Mouse (Mus musculus) CH12.LX (cell line): ENCODE measurements around the gene Tmem255b. TPM values are rescaled to one million over a fixed set of nuclear protein-coding genes. Genes with fewer than 3 reads are reported as not detected.
A peak's percentile ranks its signal among the peaks of the same experiment; 100 is the strongest.

Experiments used
- DNase-seq: peaks from one replicate; pipeline ENCODE4 v3.0.0-alpha.2; 2013; ENCODE audit errors: extremely low read depth
- H3K27ac ChIP-seq: 2 replicates; pipeline ENCODE4 v1.5.1; 2012; ENCODE audit warnings: low read depth, mild to moderate bottlenecking, control low read depth, moderate library complexity; ENCODE audit not compliant: insufficient read depth
- H3K27me3 ChIP-seq: replicated peaks from 2 replicates; pipeline ENCODE3; 2012; ENCODE audit warnings: inconsistent platforms
- H3K36me3 ChIP-seq, 2 experiments: replicated peaks in 1 of 2; 2 replicates each; pipeline versions ENCODE3 to v1.6.1; 2012; ENCODE audit warnings: inconsistent platforms in 1 of 2, low read length in 1 of 2, mild to moderate bottlenecking in 1 of 2, mixed read lengths in 1 of 2, moderate library complexity in 1 of 2; ENCODE audit not compliant: control insufficient read depth in 1 of 2, insufficient read depth in 1 of 2
- H3K4me1 ChIP-seq, 2 experiments: 2 replicates each; pipeline ENCODE4 v1.6.1; 2012; ENCODE audit warnings: inconsistent platforms in 1 of 2, moderate library complexity in 1 of 2; ENCODE audit not compliant: insufficient read depth in 2 of 2, control insufficient read depth in 1 of 2
- H3K4me2 ChIP-seq: 2 replicates; pipeline ENCODE4 v1.6.1; 2012; ENCODE audit warnings: low read depth, mild to moderate bottlenecking, control low read depth; ENCODE audit not compliant: poor library complexity, insufficient read depth, severe bottlenecking
- H3K4me3 ChIP-seq, 3 experiments: fragments of 150-350 bp in 1 of 3; sonication (generic) in 1 of 3; replicated peaks in 1 of 3; 2 replicates each; pipeline versions ENCODE3 to v1.5.1; 2011 to 2012; ENCODE audit warnings: low read depth in 2 of 3, low read length in 2 of 3, mild to moderate bottlenecking in 2 of 3, moderate library complexity in 2 of 3, control low read depth in 1 of 3, improper control_type of control experiment in 1 of 3, inconsistent platforms in 1 of 3, mixed read lengths in 1 of 3; ENCODE audit not compliant: poor library complexity in 1 of 3
- H3K79me2 ChIP-seq: replicated peaks from 2 replicates; pipeline ENCODE4 v1.6.1; 2012; ENCODE audit warnings: mild to moderate bottlenecking, moderate library complexity; ENCODE audit not compliant: control insufficient read depth, poor library complexity, insufficient read depth, severe bottlenecking; ENCODE audit errors: extremely low read depth
- H3K9ac ChIP-seq: 2 replicates; pipeline ENCODE4 v1.6.1; 2012; ENCODE audit warnings: low read depth, mild to moderate bottlenecking, control low read depth, moderate library complexity; ENCODE audit not compliant: insufficient read depth
- H3K9me3 ChIP-seq: replicated peaks from 2 replicates; pipeline ENCODE3; 2012; ENCODE audit warnings: low read length, inconsistent platforms, mixed read lengths
- BHLHE40 ChIP-seq: IDR thresholded peaks from 2 replicates; pipeline ENCODE4 v1.6.1; 2011; ENCODE audit warnings: mild to moderate bottlenecking, low read depth, low read length, improper control_type of control experiment
- CHD1 ChIP-seq: IDR thresholded peaks from 2 replicates; pipeline ENCODE4 v1.6.1; 2012; ENCODE audit warnings: low read depth, low read length, improper control_type of control experiment, inconsistent platforms
- CHD2 ChIP-seq: IDR thresholded peaks from 2 replicates; pipeline ENCODE4 v1.6.1; 2011; ENCODE audit warnings: low read length, improper control_type of control experiment
- CTCF ChIP-seq, 2 experiments: IDR thresholded peaks in 1 of 2; conservative IDR thresholded peaks in 1 of 2; 2 replicates each; pipeline ENCODE4 v1.5.1; 2011 to 2012; ENCODE audit warnings: low read depth in 2 of 2, low read length in 2 of 2, improper control_type of control experiment in 1 of 2, inconsistent platforms in 1 of 2, mild to moderate bottlenecking in 1 of 2, moderate library complexity in 1 of 2
- E2F4 ChIP-seq: IDR thresholded peaks from 2 replicates; pipeline ENCODE4 v1.6.1; 2011; ENCODE audit warnings: low read depth, low read length, improper control_type of control experiment; ENCODE audit not compliant: insufficient replicate concordance
- EP300 ChIP-seq: IDR thresholded peaks from 2 replicates; pipeline ENCODE4 v1.6.1; 2011; ENCODE audit warnings: low read length, improper control_type of control experiment
- ETS1 ChIP-seq: conservative IDR thresholded peaks from 2 replicates; pipeline ENCODE4 v1.6.1; 2012; ENCODE audit warnings: low read depth, mild to moderate bottlenecking, inconsistent platforms, low read length, improper control_type of control experiment, moderate library complexity
- GABPA ChIP-seq: IDR thresholded peaks from 2 replicates; pipeline ENCODE4 v1.6.1; 2012; ENCODE audit warnings: low read depth, low read length, improper control_type of control experiment, inconsistent platforms; ENCODE audit not compliant: insufficient replicate concordance
- HCFC1 ChIP-seq: IDR thresholded peaks from 2 replicates; pipeline ENCODE4 v1.6.1; 2012; ENCODE audit warnings: low read depth, mild to moderate bottlenecking, inconsistent platforms, low read length, improper control_type of control experiment
- IRF4 ChIP-seq: IDR thresholded peaks from 2 replicates; pipeline ENCODE4 v1.6.1; 2014; ENCODE audit warnings: low read depth, mild to moderate bottlenecking, inconsistent platforms, low read length, improper control_type of control experiment
- JUN ChIP-seq: IDR thresholded peaks from 2 replicates; pipeline ENCODE4 v1.6.1; 2011; ENCODE audit warnings: low read depth, mild to moderate bottlenecking, low read length, improper control_type of control experiment, moderate library complexity; ENCODE audit not compliant: insufficient read depth
- JUND ChIP-seq: conservative IDR thresholded peaks from 2 replicates; pipeline ENCODE4 v1.6.1; 2011; ENCODE audit warnings: low read depth, low read length, improper control_type of control experiment
- MAFK ChIP-seq: IDR thresholded peaks from 2 replicates; pipeline ENCODE4 v1.6.1; 2011; ENCODE audit warnings: low read length, improper control_type of control experiment; ENCODE audit not compliant: insufficient replicate concordance
- MAX ChIP-seq: IDR thresholded peaks from 2 replicates; pipeline ENCODE4 v1.6.1; 2011; ENCODE audit warnings: low read length, improper control_type of control experiment
- MEF2A ChIP-seq: IDR thresholded peaks from 2 replicates; pipeline ENCODE4 v1.6.1; 2014; ENCODE audit warnings: low read depth, mild to moderate bottlenecking, inconsistent platforms, low read length, improper control_type of control experiment, borderline replicate concordance
- MYC ChIP-seq: IDR thresholded peaks from 2 replicates; pipeline ENCODE4 v1.6.1; 2011; ENCODE audit warnings: low read depth, mild to moderate bottlenecking, improper control_type of control experiment, low read length
- PAX5 ChIP-seq: IDR thresholded peaks from 2 replicates; pipeline ENCODE4 v1.6.1; 2012; ENCODE audit warnings: low read length, inconsistent platforms, mixed read lengths
- POLR2A ChIP-seq: IDR thresholded peaks from 2 replicates; pipeline ENCODE4 v1.6.1; 2011; ENCODE audit warnings: low read depth, mild to moderate bottlenecking, improper control_type of control experiment, low read length
- POLR2AphosphoS2 ChIP-seq: IDR thresholded peaks from 2 replicates; pipeline ENCODE4 v1.6.1; 2011; ENCODE audit warnings: low read depth, low read length, improper control_type of control experiment
- RAD21 ChIP-seq: IDR thresholded peaks from 2 replicates; pipeline ENCODE4 v1.6.1; 2011; ENCODE audit warnings: low read depth, mild to moderate bottlenecking, low read length, improper control_type of control experiment, moderate library complexity
- RCOR1 ChIP-seq: conservative IDR thresholded peaks from 2 replicates; pipeline ENCODE4 v1.6.1; 2012; ENCODE audit warnings: low read depth, mild to moderate bottlenecking, inconsistent platforms, low read length, improper control_type of control experiment
- SMC3 ChIP-seq: IDR thresholded peaks from 2 replicates; pipeline ENCODE4 v1.6.1; 2011; ENCODE audit warnings: low read depth, low read length, improper control_type of control experiment
- TCF12 ChIP-seq: IDR thresholded peaks from 2 replicates; pipeline ENCODE4 v1.6.1; 2014; ENCODE audit warnings: low read depth, mild to moderate bottlenecking, inconsistent platforms, low read length, improper control_type of control experiment
- USF1 ChIP-seq: IDR thresholded peaks from 2 replicates; pipeline ENCODE4 v1.6.1; 2014; ENCODE audit warnings: low read depth, mild to moderate bottlenecking, inconsistent platforms, low read length, improper control_type of control experiment
- ZC3H11A ChIP-seq: IDR thresholded peaks from 2 replicates; pipeline ENCODE4 v1.6.1; 2012; ENCODE audit warnings: low read depth, mild to moderate bottlenecking, inconsistent platforms, low read length, improper control_type of control experiment
- ZKSCAN1 ChIP-seq: IDR thresholded peaks from 2 replicates; pipeline ENCODE4 v1.6.1; 2012; ENCODE audit warnings: low read depth, inconsistent platforms, low read length, improper control_type of control experiment, borderline replicate concordance
- ZMIZ1 ChIP-seq: IDR thresholded peaks from 2 replicates; pipeline ENCODE4 v1.6.1; 2012; ENCODE audit warnings: low read depth, mild to moderate bottlenecking, inconsistent platforms, low read length, improper control_type of control experiment
- dilution Hi-C: fragments of 300-500 bp; cut with MboI; formaldehyde crosslinking; loops from 2 replicates; pipeline ENCODE4 v1.14.3; 2020; ENCODE audit warnings: low sequenced_read_pairs; ENCODE audit not compliant: extremely low pct_unique_long_range_greater_than_20kb, extremely low pct_ligation_motif_present
- in situ Hi-C: fragments of 300-500 bp; cut with MboI; formaldehyde crosslinking; loops from 3 replicates; pipeline ENCODE4 v1.14.3; 2019; ENCODE audit warnings: low sequenced_read_pairs, low pct_ligation_motif_present, low pct_unique_long_range_greater_than_20kb, mixed read lengths
- polyA plus RNA-seq: library from polyadenylated mRNA; unstranded; fragments of >175 nt; gene quantifications from 2 replicates; pipeline ENCODE4 v1.2.1, GENCODE M21; 2012; ENCODE audit warnings: low read depth; ENCODE audit not compliant: insufficient read length
- total RNA-seq, 2 experiments: library from RNA; depleted of rRNA; stranded (reverse); fragments of 300-350 nt in 1 of 2; fragments of >200 nt in 1 of 2; gene quantifications; 2 replicates each; pipeline ENCODE4 v1.2.3; 2012 to 2014

The Tmem255b gene
- total and polyA plus RNA-seq, 3 experiments, result not detected

GRCm38 (mm10) chr8:13466989-13467388 lies 32.0 kb downstream of the Tmem255b start:
- TF ChIP-seq CTCF (conservative IDR thresholded peaks at IDR 0.05 in 1 of 2, IDR thresholded peaks at IDR 0.05 in 1 of 2; ENCODE audit: low read depth in 2 of 2, low read length in 2 of 2) (peak in 1 of 2 experiments; percentile 60; a peak in 3 of 4 replicates), RCOR1 (no peak), MYC (no peak), ZKSCAN1 (no peak), USF1 (no peak), RAD21 (peak; percentile 49), ZMIZ1 (no peak), BHLHE40 (no peak), MAFK (no peak), EP300 (no peak), MEF2A (no peak), PAX5 (no peak), MAX (no peak), CHD2 (no peak), SMC3 (peak; percentile 41), JUND (no peak), GABPA (no peak), E2F4 (no peak), POLR2AphosphoS2 (no peak), TCF12 (no peak), HCFC1 (no peak), CHD1 (no peak), ZC3H11A (no peak), JUN (no peak), POLR2A (no peak), IRF4 (no peak), ETS1 (no peak)
- dilution Hi-C loops, result no loop called here

More at GRCm38 (mm10) chr8:13466989-13467388, 32.0 kb downstream of the Tmem255b start:
- Histone ChIP-seq H3K27me3 (peaks cover 66% of the 10 kb centered on the region), H3K36me3 (no peaks in the 10 kb centered on the region), H3K9me3 (no peaks in the 10 kb centered on the region), H3K27ac (no peak overlapping the region), H3K9ac (no peak overlapping the region), H3K4me3 (no peak overlapping the region), H3K79me2 (no peaks in the 10 kb centered on the region), H3K4me2 (no peak overlapping the region), H3K4me1 (peaks cover 5 to 17% of the 10 kb centered on the region in 2 experiments)
- in situ Hi-C loops, result loop anchor here (10.0 kb wide), 1 partner anchor 278 kb away; no protein-coding TSS in a partner anchor
- no peak for DNase-seq
